Mouse (Mus musculus) kidney, postnatal 10 days (tissue): ENCODE measurements around the gene Tmem254a.
"Not testable (repeated sequence)": the region's sequence is repeated elsewhere in the genome, so short reads cannot be mapped to it uniquely, and the experiment has no call there.

Source experiments
- DNase-seq: peaks from one replicate; pipeline ENCODE4 v3.0.0; 2021; ENCODE audit warnings: mixed read lengths

The Tmem254a gene

DNA sequence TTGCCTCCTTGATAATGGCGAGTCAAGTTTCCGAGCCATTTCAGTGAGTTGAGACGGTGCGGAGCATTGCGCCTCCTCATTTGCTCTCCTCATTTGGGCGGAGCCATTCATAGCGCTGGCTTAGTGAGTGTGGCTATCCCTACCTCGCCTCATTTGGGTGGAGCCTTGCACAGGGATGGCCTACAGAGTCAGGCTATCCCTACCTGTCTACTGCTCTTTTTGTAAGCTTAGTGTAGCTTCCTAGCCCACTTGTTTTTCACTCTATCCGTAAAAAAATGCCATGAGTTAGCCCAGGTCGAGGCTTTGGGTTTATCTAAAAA is at the start of gene Tmem254a:
TSS of gene Tmem254a (minus strand) at position 111 of the 320 bp plus-strand sequence.
- not testable (repeated sequence) for DNase-seq

DNA sequence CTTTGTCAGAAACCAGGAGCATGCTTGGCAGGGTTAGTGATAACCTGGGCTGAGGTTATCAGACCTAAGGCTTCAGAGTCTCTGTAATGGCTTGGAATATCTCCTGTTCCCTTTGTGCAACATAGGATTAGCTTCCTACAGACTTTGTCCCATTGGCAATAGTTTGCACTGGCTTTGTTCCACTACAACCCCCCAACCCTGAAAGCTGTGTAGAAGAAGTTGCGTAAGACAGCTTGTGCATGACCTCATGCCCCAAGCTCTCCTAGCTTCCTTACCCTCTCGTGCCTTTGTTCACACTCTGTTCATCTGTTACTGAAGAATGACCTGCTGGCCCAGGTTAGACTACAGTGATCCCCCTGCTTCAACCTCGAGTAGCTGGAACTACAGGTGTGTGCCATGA is 30.4 kb upstream of the Tmem254a start:
- not testable (repeated sequence) for DNase-seq

DNA sequence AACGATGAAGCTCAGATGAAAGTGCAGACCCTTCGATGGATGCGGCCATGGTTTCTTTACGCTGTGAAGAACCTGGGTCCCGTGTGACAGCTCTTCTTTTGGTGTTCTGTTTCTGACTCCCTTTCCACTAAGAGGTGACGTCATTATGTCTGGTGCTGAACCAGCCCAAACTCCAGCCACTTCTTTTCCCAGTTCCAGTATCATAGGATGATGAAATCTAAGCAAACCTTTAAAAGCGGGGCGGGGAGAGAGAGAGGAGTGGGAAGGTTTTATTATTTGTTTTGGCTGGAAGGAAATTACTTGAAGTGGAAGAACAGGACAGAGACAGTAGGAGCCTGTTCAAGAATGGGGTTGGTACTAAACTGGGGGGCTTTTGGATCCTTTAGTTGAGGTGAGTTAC is 10.5 kb upstream of the Tmem254a start, which contains the start of gene Cphx1:
TSS of gene Cphx1 (plus strand) at position 301 of the 400 bp plus-strand sequence.
- DNase-seq = not testable (repeated sequence)

DNA sequence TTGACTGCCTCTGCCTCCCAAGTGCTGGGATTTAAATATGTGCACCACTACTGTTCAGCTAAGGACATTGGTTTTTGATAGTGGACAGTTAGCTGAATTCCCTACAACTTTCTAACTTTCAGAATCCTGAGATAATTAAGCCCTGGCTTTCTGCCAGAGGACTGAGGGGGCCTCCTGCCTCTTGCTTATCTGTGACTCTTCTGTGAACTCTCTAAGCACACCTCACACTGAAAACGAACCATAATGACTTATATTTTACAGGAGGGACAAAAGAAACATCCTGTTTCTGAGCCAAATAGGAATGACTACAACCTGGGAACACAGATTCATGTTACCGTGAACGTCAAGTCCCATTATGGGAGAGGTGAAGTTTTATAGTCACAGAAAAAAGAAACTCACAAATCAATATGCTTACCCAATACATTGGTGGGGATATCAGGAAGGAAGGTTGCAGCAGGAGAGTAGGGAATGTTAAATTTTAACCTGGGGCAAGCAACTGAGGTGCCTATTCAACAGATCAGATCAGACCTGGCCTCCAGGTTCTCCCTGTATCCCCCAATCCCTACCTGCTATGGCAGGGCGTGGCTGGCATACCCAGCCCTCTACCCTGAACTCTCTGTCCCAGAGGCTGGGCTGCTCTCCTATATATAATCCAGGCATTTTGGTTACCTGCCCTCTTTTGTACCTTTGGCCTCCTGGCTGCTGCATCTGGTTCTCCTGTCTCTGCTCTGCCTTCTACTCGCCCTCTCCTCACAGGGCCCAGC is 9.6 kb upstream of the Tmem254a start:
- DNase-seq = not testable (repeated sequence)

DNA sequence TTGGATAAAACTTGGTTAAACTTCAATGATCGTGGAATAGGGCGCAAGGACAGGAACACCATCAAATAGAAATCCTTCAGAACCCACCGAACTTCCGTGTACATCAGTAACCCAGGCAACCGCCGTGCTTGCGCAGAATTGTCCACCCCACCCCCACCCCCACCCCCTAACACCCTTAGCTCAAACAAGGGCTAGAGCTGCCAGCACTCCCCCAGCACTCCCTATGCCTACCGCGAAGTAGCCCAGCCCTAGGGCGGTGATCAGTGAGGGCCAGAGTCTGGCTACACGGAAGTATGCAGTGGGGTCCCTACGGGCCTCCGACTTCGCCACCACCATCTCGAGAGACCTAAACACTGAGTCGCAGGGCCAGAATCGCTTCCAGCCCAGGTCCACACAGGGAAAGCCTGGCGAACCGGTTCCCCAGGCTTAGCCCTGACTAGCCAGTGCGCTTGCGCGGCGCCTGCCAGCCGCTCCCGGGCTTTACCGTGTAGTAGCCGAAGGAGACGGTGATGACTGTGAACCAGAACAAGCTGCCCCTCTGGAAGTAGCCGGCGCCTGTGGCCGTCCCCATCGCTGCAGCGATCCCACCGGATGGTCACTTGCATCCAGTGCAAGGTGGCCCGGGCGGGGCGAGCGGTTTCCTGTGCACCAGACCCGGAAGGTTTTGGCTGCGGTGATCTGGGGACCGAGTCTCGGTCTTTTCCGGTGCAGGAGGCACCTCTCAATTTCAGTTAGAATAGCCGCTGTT is 484 bp downstream of the Tmem254a start:
- not testable (repeated sequence) for DNase-seq

DNA sequence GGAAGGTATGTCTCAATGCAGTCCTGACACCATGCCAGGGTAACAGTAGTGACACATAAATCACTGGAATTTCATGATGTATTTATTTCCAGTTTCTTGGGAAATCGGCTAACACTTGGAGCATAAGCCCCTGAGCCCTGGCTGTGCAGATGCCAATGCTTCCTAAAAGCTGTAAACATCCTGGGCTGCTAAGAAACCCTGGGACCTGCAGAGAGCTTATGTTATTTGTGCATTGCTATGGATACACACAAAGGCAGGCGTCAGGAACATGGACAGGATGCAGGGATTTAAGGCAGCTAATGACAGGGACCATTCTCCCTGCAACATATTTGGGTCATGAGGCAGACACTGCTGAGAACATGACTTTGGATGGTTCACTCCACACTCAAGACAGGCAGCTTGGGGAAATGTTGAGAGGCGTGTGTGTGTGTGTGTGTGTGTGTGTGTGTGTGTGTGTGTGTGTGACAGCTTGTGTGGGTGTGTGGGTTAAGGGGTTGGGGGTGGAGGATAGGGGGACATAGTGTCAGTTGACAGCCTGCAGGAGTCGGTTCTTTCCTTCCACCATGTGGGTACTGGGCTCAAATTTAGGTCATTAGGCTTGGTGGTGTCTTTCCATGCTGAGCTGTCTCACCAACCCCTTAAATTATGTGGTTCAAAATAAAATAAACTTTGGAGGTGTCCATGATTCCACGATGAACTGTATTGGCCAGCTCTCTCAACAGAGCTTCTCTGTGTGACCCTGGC is 8.9 kb downstream of the Tmem254a start:
- DNase-seq = not testable (repeated sequence)

DNA sequence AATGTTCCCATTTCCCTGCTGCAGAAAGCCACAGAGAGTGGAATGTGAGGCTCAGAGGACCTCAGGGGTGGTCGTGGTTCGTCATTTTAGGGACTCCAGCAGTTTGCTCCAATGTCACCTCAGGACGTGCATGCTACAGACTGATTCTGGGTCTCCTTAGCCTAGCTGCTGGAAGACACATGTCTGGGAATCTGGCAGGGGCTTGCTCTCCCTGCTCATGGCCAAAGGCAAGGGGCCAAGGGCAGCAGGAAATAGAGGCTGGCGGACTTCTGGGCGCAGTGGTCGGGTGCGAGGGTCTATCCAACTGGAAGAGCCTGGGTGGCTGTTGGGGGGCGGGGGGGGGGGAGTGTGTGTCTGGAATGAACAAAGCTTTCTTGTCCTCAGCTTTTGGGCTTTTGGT is 18.5 kb downstream of the Tmem254a start:
- not testable (repeated sequence) for DNase-seq

DNA sequence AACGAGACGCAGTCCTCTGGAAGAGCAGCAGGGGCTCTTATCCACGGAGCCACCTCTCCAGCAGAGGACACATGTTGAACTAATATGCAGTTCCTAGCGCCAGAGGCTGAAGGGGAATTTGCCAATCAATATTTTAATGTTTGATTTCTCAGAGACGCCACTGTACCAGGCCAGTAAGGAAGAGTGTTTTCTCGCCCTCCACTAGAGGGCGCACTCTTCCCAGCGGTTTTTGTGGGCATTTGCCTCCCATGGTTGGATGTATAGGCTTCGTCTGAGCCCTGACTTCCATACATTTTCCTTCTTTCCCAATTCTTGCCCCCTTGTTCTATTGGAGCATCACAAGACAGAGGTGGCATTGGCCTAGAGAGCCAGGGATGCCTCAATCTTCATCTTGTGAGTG is 20.2 kb downstream of the Tmem254a start:
- DNase-seq = not testable (repeated sequence)

DNA sequence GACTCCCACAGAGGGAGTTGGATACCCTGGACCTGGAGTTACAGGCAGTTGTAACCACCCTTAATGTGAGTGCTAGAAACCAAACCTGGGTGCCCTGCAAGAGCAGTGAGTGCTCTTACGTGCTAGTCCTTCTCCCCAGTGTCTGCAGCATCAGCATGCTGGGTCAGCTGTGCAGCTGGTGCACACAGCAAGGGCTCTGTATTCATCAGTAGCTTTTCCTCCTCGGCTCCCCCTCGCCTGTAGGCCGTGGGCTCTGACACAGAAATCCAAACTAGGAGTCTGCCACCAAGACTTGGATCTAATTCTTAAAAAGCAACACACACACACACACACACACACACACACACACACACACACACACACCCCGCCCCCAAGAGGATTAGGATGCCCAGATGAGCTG is 22.2 kb downstream of the Tmem254a start:
- not testable (repeated sequence) for DNase-seq

DNA sequence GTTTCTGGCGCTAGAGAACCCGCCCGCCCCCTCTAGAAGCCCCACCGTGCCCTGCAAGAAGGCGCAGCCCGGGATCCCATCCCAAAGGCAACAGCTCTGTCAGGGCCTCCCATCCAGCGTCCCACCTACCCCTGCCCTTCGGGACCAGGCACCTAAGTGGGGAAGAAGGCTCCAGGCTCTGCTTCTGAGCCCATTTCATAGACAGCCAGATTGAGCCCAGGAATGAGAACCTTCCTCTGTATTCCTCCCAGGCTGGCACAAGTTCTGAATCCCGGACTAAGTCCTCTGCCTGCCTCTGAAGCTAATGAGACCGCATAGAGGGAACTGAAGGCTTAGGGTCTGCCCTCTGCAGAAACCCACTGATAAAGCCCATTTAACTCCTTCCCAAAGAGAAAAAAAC is 24.5 kb downstream of the Tmem254a start, which contains the start of gene Plac9a:
TSS of gene Plac9a (minus strand) at position 101 of the 400 bp plus-strand sequence.
- not testable (repeated sequence) for DNase-seq

DNA sequence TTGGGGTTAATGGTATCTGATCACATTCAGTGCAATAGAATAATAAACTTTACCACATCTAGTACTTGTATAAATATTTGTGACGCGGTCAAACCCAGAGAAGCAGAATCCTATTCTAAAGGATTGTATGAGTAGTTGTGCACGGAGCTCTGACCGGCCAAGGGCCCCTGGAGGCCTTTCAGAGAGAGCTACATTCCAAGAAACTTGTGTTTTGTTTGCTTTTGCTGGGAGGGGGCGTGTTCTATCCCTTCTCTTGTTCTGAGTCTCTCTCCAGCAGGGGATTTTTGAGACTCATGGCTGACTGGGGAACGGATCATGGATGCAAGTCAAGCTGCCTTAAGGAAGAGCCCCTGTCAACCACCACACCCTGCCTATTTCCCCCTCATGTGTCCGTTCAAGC is 31.8 kb downstream of the Tmem254a start:
- DNase-seq = not testable (repeated sequence)

DNA sequence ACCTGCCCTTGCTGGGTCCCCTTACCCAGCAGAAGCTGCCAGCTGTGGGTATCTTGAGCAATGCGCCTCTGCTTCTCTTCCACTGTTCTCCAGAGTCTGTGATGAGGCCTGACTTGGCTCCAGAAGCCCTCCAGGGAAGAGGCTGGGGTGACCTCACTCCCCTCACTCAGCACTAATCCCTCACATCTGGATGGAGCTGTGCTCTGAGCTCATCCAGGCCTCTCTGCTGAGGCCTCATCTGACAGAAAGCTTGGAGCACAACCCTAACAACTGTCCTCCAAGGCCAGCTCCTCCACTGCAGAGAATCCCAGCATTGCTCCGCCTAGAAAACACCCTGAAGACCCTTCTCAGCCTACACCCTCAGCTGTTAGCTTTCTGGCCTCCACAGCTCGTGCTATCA is 32.9 kb downstream of the Tmem254a start:
- not testable (repeated sequence) for DNase-seq

DNA sequence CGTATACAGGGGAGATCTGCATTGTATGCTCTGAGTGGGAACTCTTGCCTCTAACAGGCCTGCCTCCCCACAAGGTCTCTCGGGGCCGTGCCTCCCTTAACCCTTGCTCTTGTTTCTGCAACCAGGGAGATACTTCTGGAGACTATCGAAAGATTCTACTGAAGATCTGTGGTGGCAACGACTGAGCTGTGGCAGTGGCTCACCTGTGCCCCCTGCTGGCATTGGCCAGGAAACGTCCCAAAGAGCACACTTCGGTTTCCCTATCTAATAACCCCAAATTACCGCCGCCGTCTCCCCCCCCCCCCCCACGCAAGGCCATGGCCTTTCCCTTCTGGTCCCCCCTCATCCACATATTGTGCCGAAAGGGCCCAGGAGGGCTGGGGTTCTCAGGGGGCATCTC is 41.6 kb downstream of the Tmem254a start:
- DNase-seq = not testable (repeated sequence)

DNA sequence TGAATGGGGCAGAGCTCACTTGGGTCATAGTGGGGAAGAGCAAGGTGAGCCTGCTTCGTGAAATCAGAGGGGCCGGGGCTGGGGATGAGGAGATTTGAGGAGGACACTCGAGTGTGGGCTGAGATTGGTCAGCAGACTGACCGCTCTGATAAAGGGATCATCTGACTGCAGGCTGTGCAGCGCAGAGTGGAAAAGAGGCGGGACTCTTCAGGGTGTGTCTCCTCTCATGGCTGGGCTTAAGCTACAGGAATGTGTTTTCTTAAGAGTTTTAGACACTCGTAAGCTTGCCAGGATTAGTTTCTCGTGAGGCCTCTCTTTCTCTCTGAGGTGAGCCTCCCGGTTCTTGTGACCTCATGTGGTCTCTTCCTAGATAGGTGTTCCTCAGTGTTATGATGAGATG is 45.7 kb downstream of the Tmem254a start:
- DNase-seq = not testable (repeated sequence)

DNA sequence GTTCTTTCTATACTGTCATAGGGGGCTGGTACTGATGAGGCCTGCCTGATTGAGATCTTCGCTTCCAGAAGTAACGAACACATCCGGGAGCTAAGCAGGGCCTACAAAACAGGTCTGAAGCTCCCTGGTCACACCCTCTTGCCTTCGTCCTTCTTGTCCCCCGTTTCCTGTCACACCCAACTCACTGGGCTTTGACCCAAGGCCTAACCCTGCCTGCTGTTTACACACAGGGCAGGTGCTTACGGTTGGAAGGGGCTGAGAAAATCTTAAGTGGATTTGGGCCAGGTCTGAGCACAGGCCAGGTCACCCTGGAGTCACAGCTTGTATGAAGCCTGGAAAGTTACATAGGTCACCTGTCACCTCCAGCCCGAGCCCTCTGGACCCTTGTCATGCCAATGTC is 50.8 kb downstream of the Tmem254a start:
- not testable (repeated sequence) for DNase-seq
